Mouse (Mus musculus) MEL (cell line): Measurements from ENCODE around the gene Rnf130. TPM values are rescaled to one million over a fixed set of nuclear protein-coding genes. Genes with fewer than 3 reads are reported as not detected.

ENCODE experiments used
- DNase-seq: peaks from one replicate; pipeline ENCODE4 v3.0.0; 2011; ENCODE audit warnings: low read depth, low spot score
- H3K27ac ChIP-seq: 2 replicates; pipeline ENCODE4 v1.5.1; 2012; ENCODE audit warnings: low read depth, mild to moderate bottlenecking, control low read depth, low read length, moderate library complexity; ENCODE audit not compliant: control insufficient read depth
- H3K27me3 ChIP-seq, 2 experiments: fragments of 150-350 bp in 1 of 2; sonication (generic) in 1 of 2; 2 replicates each; pipeline ENCODE4 v1.6.1; 2012; ENCODE audit warnings: low read length in 2 of 2, mild to moderate bottlenecking in 2 of 2, improper control_type of control experiment in 1 of 2, moderate library complexity in 1 of 2; ENCODE audit not compliant: insufficient read depth in 2 of 2, control insufficient read depth in 1 of 2
- H3K36me3 ChIP-seq, 2 experiments: 2 replicates each; pipeline ENCODE4 v1.6.1; 2012 to 2014; ENCODE audit warnings: low read length in 2 of 2, improper control_type of control experiment in 1 of 2, inconsistent platforms in 1 of 2, mild to moderate bottlenecking in 1 of 2; ENCODE audit not compliant: insufficient read depth in 2 of 2, control insufficient read depth in 1 of 2
- H3K4me1 ChIP-seq, 2 experiments: fragments of 150-350 bp in 1 of 2; sonication (generic) in 1 of 2; 2 replicates each; pipeline ENCODE4 v1.6.1; 2012; ENCODE audit warnings: low read length in 2 of 2, improper control_type of control experiment in 1 of 2, mild to moderate bottlenecking in 1 of 2; ENCODE audit not compliant: insufficient read depth in 2 of 2, control insufficient read depth in 1 of 2
- H3K4me3 ChIP-seq, 2 experiments: fragments of 150-350 bp in 1 of 2; sonication (generic) in 1 of 2; 2 replicates each; pipeline ENCODE4 v1.5.1; 2012; ENCODE audit warnings: low read depth in 2 of 2, low read length in 2 of 2, mild to moderate bottlenecking in 2 of 2, moderate library complexity in 2 of 2, control low read depth in 1 of 2, improper control_type of control experiment in 1 of 2; ENCODE audit not compliant: control insufficient read depth in 1 of 2, insufficient read depth in 1 of 2
- H3K79me2 ChIP-seq: 2 replicates; pipeline ENCODE4 v1.6.1; 2012; ENCODE audit warnings: mild to moderate bottlenecking, low read length, moderate library complexity; ENCODE audit not compliant: control insufficient read depth, poor library complexity, insufficient read depth
- H3K9ac ChIP-seq: 2 replicates; pipeline ENCODE4 v1.6.1; 2012; ENCODE audit warnings: low read depth, mild to moderate bottlenecking, control low read depth, low read length, moderate library complexity; ENCODE audit not compliant: control insufficient read depth, poor library complexity, severe bottlenecking
- H3K9me3 ChIP-seq: fragments of 150-350 bp; sonication (generic); replicated peaks from 2 replicates; pipeline ENCODE4 v1.6.1; 2012; ENCODE audit warnings: mild to moderate bottlenecking, low read length, improper control_type of control experiment, moderate library complexity; ENCODE audit not compliant: insufficient read depth
- BHLHE40 ChIP-seq: IDR thresholded peaks from 2 replicates; pipeline ENCODE4 v1.6.1; 2012; ENCODE audit warnings: low read depth, mild to moderate bottlenecking, inconsistent platforms, low read length, improper control_type of control experiment, borderline replicate concordance
- CHD1 ChIP-seq: IDR thresholded peaks from 2 replicates; pipeline ENCODE4 v1.6.1; 2012; ENCODE audit warnings: low read depth, mild to moderate bottlenecking, inconsistent platforms, low read length, improper control_type of control experiment
- CHD2 ChIP-seq: IDR thresholded peaks from 2 replicates; pipeline ENCODE4 v1.6.1; 2011; ENCODE audit warnings: low read length, improper control_type of control experiment
- E2F4 ChIP-seq: IDR thresholded peaks from 2 replicates; pipeline ENCODE4 v1.6.1; 2011; ENCODE audit warnings: low read depth, low read length, improper control_type of control experiment, borderline replicate concordance
- EP300 ChIP-seq, 2 experiments: IDR thresholded peaks; 2 replicates each; pipeline ENCODE4 v1.6.1; 2011; ENCODE audit warnings: improper control_type of control experiment in 2 of 2, low read length in 2 of 2, low read depth in 1 of 2, mild to moderate bottlenecking in 1 of 2
- GABPA ChIP-seq: IDR thresholded peaks from 2 replicates; pipeline ENCODE4 v1.6.1; 2012; ENCODE audit warnings: low read depth, mild to moderate bottlenecking, inconsistent platforms, low read length, improper control_type of control experiment, moderate library complexity
- GATA1 ChIP-seq: IDR thresholded peaks from 2 replicates; pipeline ENCODE4 v1.6.1; 2011; ENCODE audit warnings: low read depth, low read length, improper control_type of control experiment
- MAFK ChIP-seq: IDR thresholded peaks from 2 replicates; pipeline ENCODE4 v1.6.1; 2011; ENCODE audit warnings: low read depth, mild to moderate bottlenecking, low read length, improper control_type of control experiment, borderline replicate concordance
- MXI1 ChIP-seq: IDR thresholded peaks from 2 replicates; pipeline ENCODE4 v1.6.1; 2011; ENCODE audit warnings: mild to moderate bottlenecking, low read depth, low read length, improper control_type of control experiment
- NELFE ChIP-seq: IDR thresholded peaks from 2 replicates; pipeline ENCODE4 v1.6.1; 2011; ENCODE audit warnings: low read depth, low read length, improper control_type of control experiment
- NRF1 ChIP-seq: IDR thresholded peaks from 2 replicates; pipeline ENCODE4 v1.6.1; 2014; ENCODE audit warnings: low read depth, mild to moderate bottlenecking, inconsistent platforms, low read length, improper control_type of control experiment, moderate library complexity; ENCODE audit not compliant: poor library complexity, insufficient read depth, severe bottlenecking
- POLR2A ChIP-seq, 2 experiments: IDR thresholded peaks; 2 replicates each; pipeline ENCODE4 v1.6.1; 2011 to 2012; ENCODE audit warnings: low read length in 2 of 2, mild to moderate bottlenecking in 2 of 2, control low read depth in 1 of 2, improper control_type of control experiment in 1 of 2, low read depth in 1 of 2, moderate library complexity in 1 of 2; ENCODE audit not compliant: control insufficient read depth in 1 of 2, insufficient read depth in 1 of 2, poor library complexity in 1 of 2
- POLR2AphosphoS2 ChIP-seq: IDR thresholded peaks from 2 replicates; pipeline ENCODE4 v1.6.1; 2011; ENCODE audit warnings: low read length, improper control_type of control experiment
- RAD21 ChIP-seq: IDR thresholded peaks from 2 replicates; pipeline ENCODE4 v1.6.1; 2011; ENCODE audit warnings: mild to moderate bottlenecking, low read depth, low read length, improper control_type of control experiment
- SIN3A ChIP-seq: IDR thresholded peaks from 2 replicates; pipeline ENCODE4 v1.6.1; 2012; ENCODE audit warnings: low read length, improper control_type of control experiment, inconsistent platforms
- TAL1 ChIP-seq: IDR thresholded peaks from 2 replicates; pipeline ENCODE4 v1.6.1; 2012; ENCODE audit warnings: mild to moderate bottlenecking, inconsistent platforms, low read length, moderate library complexity, mixed read lengths
- UBTF ChIP-seq: IDR thresholded peaks from 2 replicates; pipeline ENCODE4 v1.6.1; 2012; ENCODE audit warnings: low read depth, mild to moderate bottlenecking, inconsistent platforms, low read length, improper control_type of control experiment, moderate library complexity, borderline replicate concordance; ENCODE audit not compliant: insufficient read depth
- USF2 ChIP-seq, 2 experiments: IDR thresholded peaks; 2 replicates each; pipeline ENCODE4 v1.6.1; 2011 to 2012; ENCODE audit warnings: improper control_type of control experiment in 2 of 2, low read length in 2 of 2, borderline replicate concordance in 1 of 2, inconsistent platforms in 1 of 2, low read depth in 1 of 2, mild to moderate bottlenecking in 1 of 2; ENCODE audit not compliant: insufficient read depth in 1 of 2
- ZKSCAN1 ChIP-seq: IDR thresholded peaks from 2 replicates; pipeline ENCODE4 v1.6.1; 2012; ENCODE audit warnings: low read depth, mild to moderate bottlenecking, inconsistent platforms, low read length, improper control_type of control experiment, moderate library complexity
- ZMIZ1 ChIP-seq: IDR thresholded peaks from 2 replicates; pipeline ENCODE4 v1.6.1; 2012; ENCODE audit warnings: low read depth, mild to moderate bottlenecking, inconsistent platforms, low read length, improper control_type of control experiment, moderate library complexity
- ZNF384 ChIP-seq: IDR thresholded peaks from 2 replicates; pipeline ENCODE4 v1.6.1; 2012; ENCODE audit warnings: low read depth, mild to moderate bottlenecking, inconsistent platforms, low read length, improper control_type of control experiment
- polyA plus RNA-seq, 2 experiments: library from polyadenylated mRNA; stranded (reverse) in 1 of 2; unstranded in 1 of 2; fragments of >175 nt in 1 of 2; fragments of >200 nt in 1 of 2; gene quantifications; 2 replicates each; pipeline versions ENCODE4 v1.2.1 to v1.2.4; 2012; ENCODE audit warnings: low replicate concordance in 2 of 2, low read depth in 1 of 2; ENCODE audit not compliant: insufficient read length in 2 of 2, insufficient read depth in 1 of 2, missing spikeins in 1 of 2
- total RNA-seq: library from RNA; depleted of rRNA; stranded (reverse); fragments of 300-350 nt; gene quantifications from 2 replicates; pipeline ENCODE4 v1.2.3, GENCODE M21; 2012

Gene Rnf130
- total and polyA plus RNA-seq, 3 experiments, result 59.5 to 507 (median 78.2) TPM

GRCm38 (mm10) chr11:50073830-50074229 lies 48.7 kb downstream of the Rnf130 start:
- no peaks in the 10 kb centered on the region for H3K4me1 ChIP-seq
- H3K9me3 ChIP-seq, result no peaks in the 10 kb centered on the region
- H3K79me2 ChIP-seq, result no peaks in the 10 kb centered on the region
- no peak for TF ChIP-seq EP300 (IDR thresholded peaks at IDR 0.05; ENCODE audit: low read depth in 1 of 2, low read length in 2 of 2)
- no peak for TF ChIP-seq ZNF384
- no peak for TF ChIP-seq POLR2AphosphoS2
- TF ChIP-seq MAFK, result no peak
- no peak for TF ChIP-seq NRF1
- TF ChIP-seq ZKSCAN1, result no peak
- TF ChIP-seq SIN3A, result no peak
- no peak for TF ChIP-seq NELFE
- no peak for TF ChIP-seq MXI1
- TF ChIP-seq BHLHE40, result no peak
- TF ChIP-seq RAD21, result no peak
- TF ChIP-seq UBTF, result no peak
- TF ChIP-seq CHD2, result no peak
- no peak for TF ChIP-seq POLR2A (IDR thresholded peaks at IDR 0.05; ENCODE audit: control insufficient read depth in 1 of 2, insufficient read depth in 1 of 2, low read depth in 1 of 2, low read length in 2 of 2, poor library complexity in 1 of 2)
- no peak for TF ChIP-seq GABPA
- no peak for TF ChIP-seq GATA1
- TF ChIP-seq USF2 (IDR thresholded peaks at IDR 0.05; ENCODE audit: borderline replicate concordance in 1 of 2, insufficient read depth in 1 of 2, low read depth in 1 of 2, low read length in 2 of 2), result no peak
- no peak for TF ChIP-seq TAL1
- TF ChIP-seq CHD1, result no peak
- no peak overlapping the region for H3K4me3 ChIP-seq
- H3K9ac ChIP-seq, result no peak overlapping the region
- H3K36me3 ChIP-seq, result 0 out of 4 replicates have a peak, but pooled peaks cover 0 to 2% of the 10 kb centered on the region in 2 experiments
- DNase-seq, result no peak
- no peak overlapping the region for H3K27ac ChIP-seq
- H3K27me3 ChIP-seq, result no peaks in the 10 kb centered on the region

- Histone ChIP-seq H3K79me2 (no peaks in the 10 kb centered on the region), H3K36me3 (peaks cover 2 to 6% of the 10 kb centered on the region in 2 experiments; a peak in 3 of 4 replicates)
- TF ChIP-seq E2F4 (no peak), MAFK (no peak), NRF1 (no peak), ZMIZ1 (no peak), CHD2 (no peak), GATA1 (no peak), UBTF (no peak)
These were observed 51.6 kb downstream of the Rnf130 start for GRCm38 (mm10) chr11:50076756-50077155.

More at GRCm38 (mm10) chr11:50076756-50077155, 51.6 kb downstream of the Rnf130 start:
- Histone ChIP-seq H3K4me3 (no peak overlapping the region), H3K9ac (no peak overlapping the region), H3K4me1 (peaks cover 3 to 5% of the 10 kb centered on the region in 2 experiments), H3K27ac (no peak overlapping the region), H3K9me3 (no peaks in the 10 kb centered on the region), H3K27me3 (no peaks in the 10 kb centered on the region)
- DNase-seq, result no peak
